Mouse (Mus musculus): ENCODE measurements around the gene Atp6v1g2. TPM values are rescaled to one million over a fixed set of nuclear protein-coding genes. Genes with fewer than 3 reads are reported as not detected.
A peak's percentile ranks its signal among the peaks of the same experiment; 100 is the strongest.

Gene Atp6v1g2
- polyA plus RNA-seq, 1 experiment from 2014 or later = 41.6 TPM

- H3K9ac ChIP-seq (replicated peaks) = peak within 1 kb of the TSS; percentile 100
- peak; percentile 91 for ATAC-seq
- H3K36me3 ChIP-seq = peaks cover 31% of the 10 kb centered on the region
- no peaks in the 10 kb centered on the region for H3K9me3 ChIP-seq
- peaks cover 54% of the 10 kb centered on the region for H3K4me1 ChIP-seq (replicated peaks)
- peak within 1 kb of the TSS; percentile 87 for H3K4me2 ChIP-seq (replicated peaks)
- WGBS = under 1% methylated on average over 69 of the region's 69 CpGs
- H3K27me3 ChIP-seq = no peaks in the 10 kb centered on the region
- peak within 1 kb of the TSS; percentile 96 for H3K4me3 ChIP-seq (replicated peaks)
- peak within 1 kb of the TSS; percentile 99 for H3K27ac ChIP-seq
These were observed 8.0 kb downstream of the Atp6v1g2 start, which contains the start of gene Ddx39b for GRCm38 (mm10) chr17:35241305-35242014. Gene Ddx39b, plus strand, starts transcription at chr17:35241746.

GRCm38 (mm10) chr17:35242015-35242941 is 8.8 kb downstream of the Atp6v1g2 start:
- peak overlapping the region; percentile 96 for H3K4me3 ChIP-seq (replicated peaks)
- H3K4me2 ChIP-seq (replicated peaks) = peak overlapping the region; percentile 87
- peak; percentile 34 for ATAC-seq
- WGBS = under 1% methylated on average over 55 of the region's 55 CpGs
- no peaks in the 10 kb centered on the region for H3K27me3 ChIP-seq
- H3K27ac ChIP-seq = peak overlapping the region; percentile 99
- peaks cover 39% of the 10 kb centered on the region for H3K36me3 ChIP-seq
- peaks cover 52% of the 10 kb centered on the region for H3K4me1 ChIP-seq (replicated peaks)
- H3K9ac ChIP-seq (replicated peaks) = peak overlapping the region; percentile 100
- no peaks in the 10 kb centered on the region for H3K9me3 ChIP-seq

GRCm38 (mm10) chr17:35243086-35243485 is 9.6 kb downstream of the Atp6v1g2 start:
- Histone ChIP-seq H3K27ac (peak overlapping the region; percentile 99), H3K4me2 (replicated peaks) (peak overlapping the region; percentile 87), H3K9ac (replicated peaks) (peak overlapping the region; percentile 100)

GRCm38 (mm10) chr17:35244999-35245398 is 11.5 kb downstream of the Atp6v1g2 start:
- no peaks in the 10 kb centered on the region for H3K27me3 ChIP-seq
- 71% methylated on average over 2 of the region's 2 CpGs for WGBS
- H3K4me1 ChIP-seq (replicated peaks) = peaks cover 50% of the 10 kb centered on the region
- no peaks in the 10 kb centered on the region for H3K9me3 ChIP-seq
- H3K4me3 ChIP-seq (replicated peaks) = peak overlapping the region; percentile 96
- H3K27ac ChIP-seq = no peak overlapping the region
- H3K36me3 ChIP-seq = peaks cover 66% of the 10 kb centered on the region
- peak overlapping the region; percentile 100 for H3K9ac ChIP-seq (replicated peaks)
- peak overlapping the region; percentile 87 for H3K4me2 ChIP-seq (replicated peaks)
- no peak for ATAC-seq

More at GRCm38 (mm10) chr17:35243086-35243485, 9.6 kb downstream of the Atp6v1g2 start:
- H3K27me3 ChIP-seq = no peaks in the 10 kb centered on the region
- H3K9me3 ChIP-seq = no peaks in the 10 kb centered on the region
- ATAC-seq = no peak
- peak overlapping the region; percentile 96 for H3K4me3 ChIP-seq (replicated peaks)
- peaks cover 47% of the 10 kb centered on the region for H3K36me3 ChIP-seq
- WGBS = 2% methylated on average over 16 of the region's 16 CpGs
- H3K4me1 ChIP-seq (replicated peaks) = peaks cover 50% of the 10 kb centered on the region

- peak overlapping the region; percentile 96; the same call in 1 of the 2 replicates for H3K4me3 ChIP-seq (replicated peaks)
- no peak overlapping the region for H3K27ac ChIP-seq
- WGBS = 80% methylated on average over 15 of the region's 15 CpGs
- H3K9me3 ChIP-seq = no peaks in the 10 kb centered on the region
- H3K36me3 ChIP-seq = peaks cover 76% of the 10 kb centered on the region
- peaks cover 41% of the 10 kb centered on the region for H3K4me1 ChIP-seq (replicated peaks)
- H3K4me2 ChIP-seq (replicated peaks) = peak overlapping the region; percentile 87
- peak overlapping the region; percentile 100; the same call in 1 of the 2 replicates for H3K9ac ChIP-seq (replicated peaks)
- no peak for ATAC-seq
- no peaks in the 10 kb centered on the region for H3K27me3 ChIP-seq
These were observed 12.5 kb downstream of the Atp6v1g2 start for GRCm38 (mm10) chr17:35245731-35246623.

DNA sequence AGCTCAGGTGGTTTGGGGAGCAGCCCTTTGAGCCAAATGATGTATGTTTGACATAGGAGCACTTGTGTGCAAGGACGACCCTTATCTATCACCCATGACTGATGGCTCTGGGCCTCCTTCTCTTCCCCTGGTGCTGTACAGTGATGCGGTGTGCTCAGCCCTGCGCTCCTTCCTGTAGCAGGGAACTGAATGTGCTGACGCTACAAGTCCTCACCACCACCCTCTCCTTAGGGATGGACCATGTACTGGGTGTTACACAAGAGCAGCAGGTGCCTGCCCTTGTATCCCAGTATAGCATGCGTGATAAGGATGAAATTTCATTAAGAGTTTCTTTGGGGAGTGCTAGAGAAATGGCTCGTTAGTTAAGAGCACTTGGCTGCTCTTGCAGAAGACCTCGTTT is 13.7 kb downstream of the Atp6v1g2 start:
- Histone ChIP-seq H3K27me3 (no peaks in the 10 kb centered on the region), H3K4me3 (replicated peaks) (no peak overlapping the region), H3K9me3 (no peaks in the 10 kb centered on the region), H3K27ac (no peak overlapping the region), H3K9ac (replicated peaks) (no peak overlapping the region), H3K36me3 (peaks cover 85% of the 10 kb centered on the region), H3K4me1 (replicated peaks) (peaks cover 41% of the 10 kb centered on the region), H3K4me2 (replicated peaks) (no peak overlapping the region)
- ATAC-seq = no peak
- WGBS = 90% methylated on average over 7 of the region's 7 CpGs

DNA sequence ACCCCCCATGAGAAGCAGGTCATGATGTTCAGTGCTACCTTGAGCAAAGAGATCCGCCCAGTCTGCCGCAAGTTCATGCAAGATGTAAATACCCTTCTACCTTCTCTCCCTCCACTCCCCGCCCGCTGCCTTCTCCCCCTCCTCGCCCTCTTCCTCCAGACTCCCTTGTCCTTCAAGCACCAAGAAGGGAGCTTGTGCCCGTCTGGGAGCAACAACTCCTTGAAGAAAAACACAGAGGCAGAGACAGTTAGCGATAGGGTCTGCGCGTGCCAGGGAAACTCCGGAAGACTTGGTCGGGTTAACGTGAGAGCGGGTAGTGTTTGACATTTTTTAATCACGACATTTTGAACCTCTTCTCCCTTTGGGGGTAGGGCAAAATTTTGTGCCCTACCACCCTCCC is 15.5 kb downstream of the Atp6v1g2 start:
- H3K4me1 ChIP-seq (replicated peaks) = peaks cover 32% of the 10 kb centered on the region
- H3K9me3 ChIP-seq = no peaks in the 10 kb centered on the region
- H3K36me3 ChIP-seq = peaks cover 98% of the 10 kb centered on the region
- no peak for ATAC-seq
- H3K4me3 ChIP-seq (replicated peaks) = no peak overlapping the region
- no peak overlapping the region for H3K4me2 ChIP-seq (replicated peaks)
- H3K27ac ChIP-seq = no peak overlapping the region
- no peak overlapping the region for H3K9ac ChIP-seq (replicated peaks)
- WGBS = 89% methylated on average over 14 of the region's 14 CpGs
- H3K27me3 ChIP-seq = no peaks in the 10 kb centered on the region

DNA sequence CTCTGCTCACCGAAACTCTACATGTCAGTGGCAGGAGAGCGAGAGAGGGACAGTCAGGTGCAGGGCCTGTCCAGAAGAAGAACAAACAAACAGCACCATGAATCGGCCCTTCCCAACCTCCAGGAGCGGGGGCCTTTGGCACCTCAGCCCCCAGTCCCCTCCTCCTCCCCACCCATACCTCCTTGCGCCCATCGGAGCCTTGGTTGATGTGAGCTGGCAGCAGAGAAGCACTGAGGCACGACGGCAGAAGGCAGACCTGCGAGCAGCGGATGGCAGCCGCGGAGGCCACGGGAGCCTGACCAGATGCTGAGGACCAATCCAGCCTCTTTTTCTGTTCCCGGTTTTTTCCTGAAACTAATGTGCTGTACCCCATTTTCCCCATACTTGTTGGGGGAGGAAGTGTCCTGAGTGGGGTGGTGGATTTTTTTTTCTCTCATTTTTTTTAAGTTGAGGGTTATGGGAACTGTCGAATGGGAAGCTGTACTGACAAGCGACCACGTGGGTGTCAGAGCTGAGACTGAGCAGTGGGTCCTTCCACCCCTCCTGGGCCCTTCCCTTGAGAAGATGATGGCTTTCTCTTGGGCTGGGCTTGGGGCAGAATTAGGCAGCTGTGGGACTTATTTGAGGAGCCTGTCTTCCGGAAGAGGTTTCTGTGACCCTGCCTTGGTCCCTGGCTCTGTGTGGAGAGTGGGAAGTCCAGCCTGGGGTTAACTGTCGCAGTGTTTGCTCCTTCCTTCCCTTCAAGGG is 16.2 kb downstream of the Atp6v1g2 start:
- Histone ChIP-seq H3K9ac (replicated peaks) (no peak overlapping the region), H3K36me3 (peaks cover 97% of the 10 kb centered on the region), H3K27me3 (no peaks in the 10 kb centered on the region), H3K9me3 (no peaks in the 10 kb centered on the region), H3K4me2 (replicated peaks) (no peak overlapping the region), H3K4me3 (replicated peaks) (no peak overlapping the region), H3K4me1 (replicated peaks) (peaks cover 25% of the 10 kb centered on the region), H3K27ac (no peak overlapping the region)
- no peak for ATAC-seq
- WGBS = 90% methylated on average over 19 of the region's 19 CpGs

DNA sequence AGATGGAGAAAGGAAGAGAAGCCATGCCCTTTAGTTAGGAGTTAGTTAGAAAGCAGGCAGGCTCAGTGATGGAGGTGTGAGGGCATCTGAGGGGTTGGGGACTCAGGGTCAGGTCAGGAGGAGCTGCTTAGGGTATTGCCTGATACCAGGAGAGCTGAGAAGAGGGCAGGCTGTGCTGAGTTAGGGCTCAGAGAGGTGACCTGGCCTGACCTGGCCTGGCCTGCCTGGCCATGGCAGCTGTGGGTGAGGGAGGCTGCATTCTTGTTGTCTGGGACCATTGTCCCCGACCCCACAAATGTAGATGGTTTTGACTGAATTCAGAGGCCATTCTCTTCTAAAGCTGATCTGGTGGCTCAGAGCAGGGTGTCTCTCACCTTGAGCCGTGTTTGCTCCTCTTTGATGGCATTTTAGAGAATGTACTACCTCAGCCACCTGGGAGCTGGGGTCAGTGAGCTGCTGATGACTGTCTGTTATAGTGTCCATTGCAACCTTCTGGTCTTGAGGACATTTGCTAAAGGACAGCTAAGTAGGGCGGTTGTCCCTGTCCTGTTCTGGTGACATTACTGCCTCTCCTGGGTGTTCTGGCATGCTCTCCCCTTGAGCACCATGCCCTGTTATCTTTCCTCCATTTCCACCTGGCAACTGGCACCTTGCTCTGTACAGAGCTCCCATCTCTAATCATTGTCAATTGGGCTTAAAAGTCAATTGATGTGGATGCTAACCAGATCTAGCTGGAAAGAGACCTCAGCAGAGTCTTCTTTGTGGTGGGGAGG is 17.1 kb downstream of the Atp6v1g2 start:
- Histone ChIP-seq H3K27me3 (no peaks in the 10 kb centered on the region), H3K27ac (no peak overlapping the region), H3K4me3 (replicated peaks) (no peak overlapping the region), H3K4me1 (replicated peaks) (peaks cover 16% of the 10 kb centered on the region), H3K36me3 (peaks cover 88% of the 10 kb centered on the region), H3K9ac (replicated peaks) (no peak overlapping the region), H3K4me2 (replicated peaks) (no peak overlapping the region), H3K9me3 (no peaks in the 10 kb centered on the region)
- 93% methylated on average over 3 of the region's 3 CpGs for WGBS
- ATAC-seq = no peak

- WGBS = 87% methylated on average over 15 of the region's 15 CpGs
- Histone ChIP-seq H3K4me2 (replicated peaks) (no peak overlapping the region), H3K9ac (replicated peaks) (no peak overlapping the region), H3K36me3 (peaks cover 81% of the 10 kb centered on the region), H3K27me3 (no peaks in the 10 kb centered on the region), H3K27ac (no peak overlapping the region), H3K9me3 (no peaks in the 10 kb centered on the region), H3K4me1 (replicated peaks) (peaks cover 9% of the 10 kb centered on the region), H3K4me3 (replicated peaks) (no peak overlapping the region)
- peak; percentile 11; the same call in 1 of the 2 replicates for ATAC-seq
These were observed 17.8 kb downstream of the Atp6v1g2 start for GRCm38 (mm10) chr17:35251162-35251719.
